Mouse (Mus musculus) right cerebral cortex, postnatal 25 days (tissue): ENCODE measurements around the gene Asna1.

Source experiments
- DNase-seq: peaks from one replicate; pipeline ENCODE4 v3.0.0; 2022

Gene Asna1

GRCm38 (mm10) chr8:84987903-84988302 lies 37.2 kb downstream of the Asna1 start:
- DNase-seq = no peak

- no peak for DNase-seq
Observed at GRCm38 (mm10) chr8:84987388-84987787, 37.7 kb downstream of the Asna1 start.

- DNase-seq = no peak
Observed at GRCm38 (mm10) chr8:84986379-84986945, 38.6 kb downstream of the Asna1 start.

GRCm38 (mm10) chr8:84985684-84986378 lies 39.2 kb downstream of the Asna1 start:
- DNase-seq = peak; percentile 96

GRCm38 (mm10) chr8:84985049-84985683 lies 39.9 kb downstream of the Asna1 start:
- no peak for DNase-seq

GRCm38 (mm10) chr8:84984294-84985048 lies 40.6 kb downstream of the Asna1 start:
- DNase-seq = no peak

- DNase-seq = no peak
Observed at GRCm38 (mm10) chr8:84982499-84983011, 42.5 kb downstream of the Asna1 start.

- no peak for DNase-seq
Observed at GRCm38 (mm10) chr8:84981644-84982498, 43.2 kb downstream of the Asna1 start.

- no peak for DNase-seq
Observed at GRCm38 (mm10) chr8:84980622-84981358, 44.3 kb downstream of the Asna1 start.

- peak; percentile 91 for DNase-seq
Observed at GRCm38 (mm10) chr8:84979599-84980421, 45.3 kb downstream of the Asna1 start.

- DNase-seq = peak; percentile 96
Observed at GRCm38 (mm10) chr8:84978248-84978940, 46.7 kb downstream of the Asna1 start, which contains the start of gene Junb. TSS of gene Junb (minus strand) at chr8:84978718.

GRCm38 (mm10) chr8:84977435-84978247 lies 47.4 kb downstream of the Asna1 start:
- DNase-seq = peak; percentile 69

- no peak for DNase-seq
Observed at GRCm38 (mm10) chr8:84976763-84977434, 48.2 kb downstream of the Asna1 start.

- peak; percentile 96 for DNase-seq
Observed at GRCm38 (mm10) chr8:84976031-84976762, 48.9 kb downstream of the Asna1 start.

- DNase-seq = peak; percentile 54
Observed at GRCm38 (mm10) chr8:84975434-84975833, 49.6 kb downstream of the Asna1 start.

- no peak for DNase-seq
Observed at GRCm38 (mm10) chr8:84974543-84975142, 50.4 kb downstream of the Asna1 start.
